Mouse (Mus musculus): ENCODE measurements around the gene Tmem164.

DNA sequence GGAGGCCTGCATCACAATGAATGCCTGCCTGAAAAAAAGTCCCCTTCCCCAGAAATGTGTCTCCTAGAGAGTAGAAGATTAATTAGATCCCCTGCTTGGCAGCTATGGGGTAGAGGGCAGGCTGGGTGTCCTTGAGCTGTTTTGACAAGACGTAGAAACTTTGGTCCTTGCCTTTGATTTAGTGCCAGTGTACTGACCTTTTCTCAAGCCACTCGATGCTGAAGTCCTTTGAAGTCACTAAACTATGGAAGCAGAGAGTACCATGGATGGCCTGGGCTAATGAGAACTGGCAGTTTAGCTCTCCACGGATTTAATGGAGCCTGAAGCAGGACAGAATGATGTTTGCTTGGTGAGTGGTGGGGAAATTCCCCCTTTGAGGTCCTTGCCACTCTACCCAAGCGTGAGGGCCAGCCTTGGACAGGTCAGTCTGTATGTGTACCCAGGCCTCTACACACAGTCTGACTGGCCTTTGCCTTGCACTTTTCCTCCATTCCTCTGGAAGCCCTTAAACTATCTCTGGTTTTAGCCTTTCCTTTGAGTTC, 112.9 kb downstream of the Tmem164 start:
- no peak for TF ChIP-seq POLR2A (IDR thresholded peaks at IDR 0.05; ENCODE audit: borderline replicate concordance, extremely low read depth, insufficient read depth, insufficient read length, poor library complexity, severe bottlenecking)
- TF ChIP-seq CTCF (IDR thresholded peaks at IDR 0.05; ENCODE audit: borderline replicate concordance, extremely low read depth, insufficient read depth, insufficient read length) = no peak
